Mouse (Mus musculus): ENCODE measurements around the gene Slc35f1. TPM values are rescaled to one million over a fixed set of nuclear protein-coding genes. Genes with fewer than 3 reads are reported as not detected.

The Slc35f1 gene
- total RNA-seq (2023): not detected in 2 replicates

DNA sequence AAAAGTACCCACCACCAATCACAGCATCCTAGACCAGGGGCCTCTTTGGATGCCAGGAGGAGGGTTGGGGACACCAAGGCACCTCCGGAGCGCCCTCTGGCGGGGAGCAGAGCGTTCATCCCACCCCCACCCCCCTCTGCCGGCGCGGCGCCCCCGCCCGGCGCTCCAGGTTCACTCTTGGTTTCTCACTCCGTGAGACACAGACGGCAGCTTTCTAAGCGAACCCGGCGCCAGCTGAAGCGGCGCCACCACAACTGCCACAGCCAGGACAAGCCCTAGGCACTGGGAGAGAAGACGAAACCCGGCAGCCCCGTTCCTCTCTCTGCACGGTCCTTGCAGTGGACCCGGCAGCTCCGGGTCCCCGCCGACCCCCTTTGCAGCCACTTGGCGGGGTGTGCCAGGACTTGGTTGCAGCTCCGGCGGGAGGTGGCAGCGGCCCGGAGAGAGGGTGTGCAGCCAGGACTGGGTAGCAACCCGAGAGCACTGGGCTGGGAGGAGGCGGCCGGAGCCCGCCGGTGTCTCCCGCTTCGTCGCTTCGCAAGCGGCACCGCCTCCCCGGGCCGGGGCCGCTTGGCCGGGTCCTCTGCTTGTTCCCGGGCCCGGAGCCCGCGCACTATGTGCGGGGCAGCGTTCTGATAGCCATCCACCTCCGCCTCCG is at the start of gene Slc35f1:
TSS of gene Slc35f1 (plus strand) at position 200 of the 658 bp plus-strand sequence.

All from neutrophil, adult 65 days (primary cell).